Mouse (Mus musculus): ENCODE results near the gene Nrsn2.

The Nrsn2 gene

DNA sequence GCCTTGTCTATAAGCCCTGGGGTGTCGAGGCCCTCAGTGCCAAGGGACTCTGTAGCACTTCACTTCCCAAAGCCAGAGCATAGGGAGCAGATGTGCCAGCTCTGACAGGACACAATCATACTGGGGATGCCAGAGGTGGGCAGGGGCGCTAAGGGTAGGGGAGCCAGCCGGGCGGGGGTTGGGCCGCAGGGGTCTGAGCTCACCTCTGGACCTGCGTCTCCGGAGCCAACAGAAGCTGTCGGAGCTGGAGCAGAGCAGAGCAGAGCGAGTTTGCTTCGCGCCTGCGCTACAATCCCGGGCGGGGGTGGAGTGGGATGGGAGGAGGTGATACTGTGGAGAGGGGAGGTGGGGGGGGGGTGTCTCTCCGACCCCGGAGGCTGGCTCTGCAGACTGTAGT, at the start of gene Nrsn2:
Gene Nrsn2 (minus strand): TSS at position 294 of the 397 bp plus-strand sequence.
- no peak for DNase-seq (ENCODE audit: low read depth)

DNA sequence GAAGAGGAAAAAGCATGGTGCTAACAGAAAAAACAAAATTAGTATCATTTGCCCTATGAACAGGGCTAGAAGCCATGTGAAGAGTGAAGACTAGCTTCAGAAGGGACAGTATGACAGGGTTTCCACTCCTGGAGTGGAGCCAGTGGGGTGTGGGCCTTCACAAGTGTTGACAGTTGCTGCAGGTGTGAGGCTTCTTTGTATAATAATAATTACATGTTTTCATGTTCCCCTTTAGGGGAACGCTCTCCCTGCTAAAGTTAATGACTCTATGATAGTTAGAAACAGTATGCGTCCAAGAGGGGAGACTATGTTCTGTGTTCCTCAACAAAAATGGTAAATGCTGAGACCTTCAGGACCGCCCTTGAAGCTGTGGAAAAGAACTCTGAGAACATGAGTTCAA, 39.3 kb upstream of the Nrsn2 start:
- DNase-seq (ENCODE audit: low read depth): no peak

DNA sequence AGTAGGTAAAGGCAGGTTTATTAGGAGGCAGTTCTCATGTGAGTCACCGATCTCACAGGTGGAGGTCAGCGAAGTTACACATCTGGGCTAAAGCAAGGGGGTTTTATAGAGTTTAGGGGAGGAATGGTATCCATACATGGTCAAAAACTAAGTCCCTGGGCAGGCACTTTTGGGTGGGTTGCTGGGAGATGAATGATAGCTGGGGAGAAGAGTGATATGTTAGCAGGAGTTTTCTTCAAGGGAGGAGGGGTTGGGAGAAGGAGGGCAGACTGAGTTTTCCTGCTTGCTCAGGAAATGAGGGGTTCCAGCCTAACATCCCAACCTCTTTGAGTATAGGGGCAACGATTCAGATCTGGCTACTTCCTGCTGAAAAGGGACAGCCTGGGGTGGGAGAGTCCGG, 38.8 kb upstream of the Nrsn2 start, which contains the start of gene 6820408C15Rik:
Gene 6820408C15Rik (plus strand): TSS at position 301 of the 400 bp plus-strand sequence.
- DNase-seq (ENCODE audit: low read depth): no peak

DNA sequence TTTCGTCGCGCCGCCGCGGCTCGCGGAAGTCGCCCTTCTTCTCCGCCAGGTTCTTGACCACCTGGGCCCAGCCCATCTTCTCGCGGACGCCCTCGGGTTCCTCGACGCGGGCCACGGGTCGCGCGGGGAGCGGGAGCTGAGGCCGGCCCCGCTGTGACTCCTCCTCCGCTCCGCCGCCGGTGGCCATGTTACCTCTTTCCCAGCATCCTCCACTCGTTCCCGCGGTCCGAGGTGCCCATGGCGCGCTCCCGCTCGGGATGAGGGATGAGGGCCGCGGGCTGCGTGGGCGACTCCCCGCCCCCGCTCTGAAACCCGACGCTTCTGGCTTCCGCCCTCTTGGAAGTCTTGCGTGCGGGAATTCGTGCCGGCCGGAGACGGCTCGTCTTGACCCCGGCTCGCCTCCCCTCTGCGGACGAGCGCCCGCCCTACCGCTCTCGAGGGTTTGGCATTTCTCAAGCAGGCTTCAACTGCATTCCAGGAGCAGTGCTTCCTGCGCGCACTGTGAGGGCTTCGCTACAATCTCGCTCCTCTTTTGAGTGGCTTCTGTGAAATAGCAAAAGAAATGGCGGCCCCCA, 38.2 kb upstream of the Nrsn2 start, which contains the start of gene Zcchc3:
Gene Zcchc3 (minus strand): TSS at position 437 of the 575 bp plus-strand sequence.
- peak; percentile 51 for DNase-seq (ENCODE audit: low read depth)

DNA sequence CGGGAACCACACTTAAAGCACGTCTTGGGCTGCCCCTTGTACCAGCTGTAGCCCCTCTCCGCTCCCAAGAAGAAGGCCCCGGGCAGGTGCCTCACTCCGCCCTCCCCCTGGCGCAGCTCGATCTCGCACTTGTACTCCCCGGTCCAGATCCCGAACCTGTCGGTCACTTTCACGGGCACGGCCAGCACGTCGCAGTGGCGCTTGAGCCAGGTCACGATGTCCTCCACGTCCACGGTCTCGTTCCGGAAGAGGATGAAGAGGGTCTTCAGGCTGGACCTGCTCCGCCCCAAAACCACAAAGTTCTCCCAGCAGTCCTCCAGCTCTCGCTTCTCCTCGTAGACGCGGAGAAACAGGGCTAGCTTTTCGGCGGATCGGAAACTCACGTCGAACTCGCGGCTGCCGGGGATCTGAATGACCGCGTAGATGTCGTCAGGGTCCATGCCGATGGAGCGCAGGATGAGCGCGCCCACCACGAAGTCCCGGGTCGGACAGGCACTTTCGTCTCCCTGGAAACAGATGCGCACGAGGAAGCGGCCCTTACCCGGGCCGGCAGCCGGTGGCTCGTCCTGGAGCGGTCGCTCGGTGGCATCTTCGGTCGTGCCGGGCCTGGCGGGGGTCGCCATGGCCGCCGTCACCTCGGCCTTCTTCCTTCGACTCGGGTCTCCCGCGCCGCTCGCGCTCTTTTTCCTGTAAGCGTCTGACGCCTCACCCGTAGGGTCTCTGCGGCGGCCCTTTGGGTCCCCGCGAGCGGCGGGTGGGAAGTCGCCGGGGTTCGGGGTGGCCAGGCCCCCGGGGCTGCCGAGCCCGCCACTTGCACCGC, 37.5 kb upstream of the Nrsn2 start:
- DNase-seq (ENCODE audit: low read depth): peak; percentile 26

DNA sequence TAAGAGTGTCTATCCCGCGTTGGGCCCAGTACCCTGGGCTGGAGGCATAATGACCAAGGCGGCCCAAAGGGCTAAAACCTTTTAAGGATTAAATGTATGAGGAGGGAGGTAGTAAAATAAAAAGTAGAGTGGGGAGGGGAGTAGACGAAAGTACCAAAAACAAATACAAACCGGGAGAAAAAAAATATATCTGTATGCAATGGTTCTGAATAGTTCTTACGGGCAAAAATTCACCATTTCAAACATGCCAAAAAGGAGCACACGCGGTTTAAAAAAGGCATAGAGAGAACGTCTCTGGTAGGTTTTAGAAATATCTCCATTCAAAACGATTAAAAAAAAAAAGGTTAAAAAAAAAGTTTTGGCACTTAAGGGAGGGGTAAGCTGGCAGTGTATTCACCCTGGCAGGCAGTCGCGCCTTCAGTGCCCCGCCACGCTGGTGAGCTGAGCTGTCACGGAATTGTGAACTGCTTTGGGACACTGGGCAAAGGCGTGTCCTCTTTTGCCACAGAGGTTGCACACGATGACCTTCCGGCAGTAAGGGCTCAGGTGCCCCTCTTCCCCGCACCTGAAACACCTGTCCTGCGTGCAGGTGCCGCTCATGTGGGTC, 36.8 kb upstream of the Nrsn2 start:
- DNase-seq (ENCODE audit: low read depth): no peak

DNA sequence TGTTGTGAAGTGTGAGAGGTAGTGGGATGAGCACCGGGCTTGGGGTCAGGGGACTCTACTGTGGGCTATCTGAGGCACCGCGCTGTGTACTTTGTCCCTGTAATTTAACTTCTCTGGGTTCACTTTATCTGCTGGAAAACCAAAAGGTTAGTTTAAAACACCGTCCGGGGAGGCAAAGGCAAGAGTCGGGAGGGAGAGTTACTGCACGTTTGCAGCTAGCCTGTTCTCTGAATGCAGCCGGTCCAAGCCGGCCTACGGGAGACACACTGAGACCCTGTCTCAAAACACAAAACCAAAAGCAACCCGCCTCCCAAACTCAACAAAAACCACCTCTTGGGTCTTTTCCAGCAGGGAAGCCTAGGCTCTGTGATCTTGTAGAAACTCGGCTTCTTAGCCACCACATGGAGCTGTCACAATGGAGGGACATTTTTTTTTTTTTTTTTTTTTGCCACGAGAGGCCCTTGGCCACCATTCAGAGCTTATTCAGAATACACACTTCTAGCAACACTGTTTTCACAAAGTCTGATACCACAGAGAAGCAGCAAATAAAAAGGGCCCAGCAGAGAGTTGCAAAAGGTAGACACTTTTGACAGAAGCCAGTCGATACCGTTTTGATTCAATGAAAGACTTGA, 36.2 kb upstream of the Nrsn2 start:
- DNase-seq (ENCODE audit: low read depth): no peak

DNA sequence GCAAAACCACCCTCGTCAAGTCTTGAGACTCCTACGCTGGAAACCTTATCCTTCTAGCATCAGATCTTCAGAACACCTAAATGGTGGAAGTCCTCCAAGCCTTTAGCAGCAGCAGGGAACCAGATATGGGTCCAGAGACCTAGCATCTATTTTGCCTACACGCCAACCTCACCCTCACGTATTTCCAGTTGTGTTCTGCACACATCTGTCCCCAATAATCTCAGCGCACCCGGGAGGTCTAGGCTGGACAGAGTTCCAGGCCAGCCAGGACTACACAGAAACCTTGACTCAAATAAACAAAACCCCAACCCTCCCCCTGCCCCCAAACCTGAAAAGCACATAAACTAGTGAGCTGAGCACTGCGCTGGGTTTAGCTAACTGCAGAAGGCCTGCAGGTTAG, 35.0 kb upstream of the Nrsn2 start:
- DNase-seq (ENCODE audit: low read depth): no peak

DNA sequence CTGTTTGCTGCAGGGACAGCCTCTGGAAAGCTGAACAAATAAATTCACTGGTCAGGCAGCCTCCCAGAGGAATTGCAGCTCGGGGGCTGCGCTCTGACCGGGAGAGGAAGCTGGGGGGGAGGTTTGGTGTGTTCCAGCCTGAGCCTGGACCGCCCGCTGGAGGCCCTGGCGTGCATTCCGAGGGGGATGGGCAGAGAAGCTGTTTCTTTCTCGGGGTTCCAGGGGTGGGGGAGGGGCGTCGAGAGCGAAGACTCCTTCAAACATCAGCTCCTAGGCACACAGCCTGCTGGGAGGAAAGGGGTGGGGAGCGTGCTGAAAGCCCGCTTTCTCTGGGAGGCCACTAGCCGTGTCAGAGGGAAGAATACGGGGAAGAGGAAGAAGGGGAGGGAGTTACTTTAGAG, 34.5 kb upstream of the Nrsn2 start:
- DNase-seq (ENCODE audit: low read depth): no peak

DNA sequence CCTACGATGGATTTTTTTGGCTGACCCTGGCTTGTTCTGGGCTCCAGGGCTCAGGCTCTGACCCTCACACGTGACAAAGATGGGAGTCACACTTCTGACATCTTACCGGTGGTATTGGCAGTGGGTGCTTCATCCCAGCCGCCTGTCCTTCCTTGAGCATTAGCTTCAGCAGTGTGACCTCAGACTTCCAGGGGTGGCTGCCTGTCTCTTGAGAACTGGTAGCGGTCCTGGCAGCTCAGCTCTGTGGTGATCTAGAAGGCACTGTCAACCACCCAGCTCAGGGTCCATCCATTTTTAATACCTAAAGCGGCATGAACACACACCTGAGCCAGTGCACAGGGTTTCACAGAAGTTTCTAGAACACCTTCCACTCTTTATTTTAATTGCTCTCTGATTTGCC, 33.3 kb upstream of the Nrsn2 start:
- DNase-seq (ENCODE audit: low read depth): no peak

DNA sequence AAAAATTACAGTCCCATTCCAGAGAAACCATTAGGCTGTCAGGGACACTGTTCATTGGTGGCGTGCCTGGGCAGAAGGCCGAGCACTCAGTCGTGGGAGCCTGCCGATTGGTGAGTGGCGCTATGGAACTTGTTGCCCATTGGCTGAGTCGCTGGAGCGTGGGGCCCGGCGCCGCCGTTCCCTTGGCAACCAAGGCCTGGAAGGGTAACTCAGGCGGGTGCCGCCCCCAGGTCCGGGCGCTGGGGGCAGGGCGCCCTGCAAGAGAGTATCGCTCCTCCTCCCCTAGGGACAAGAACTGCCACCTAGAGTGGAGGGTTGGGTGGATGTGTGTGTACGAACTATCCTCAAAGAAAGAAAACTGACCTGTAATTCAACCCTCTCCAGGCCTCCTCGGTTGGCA, 29.7 kb upstream of the Nrsn2 start:
- DNase-seq (ENCODE audit: low read depth): peak; percentile 75

DNA sequence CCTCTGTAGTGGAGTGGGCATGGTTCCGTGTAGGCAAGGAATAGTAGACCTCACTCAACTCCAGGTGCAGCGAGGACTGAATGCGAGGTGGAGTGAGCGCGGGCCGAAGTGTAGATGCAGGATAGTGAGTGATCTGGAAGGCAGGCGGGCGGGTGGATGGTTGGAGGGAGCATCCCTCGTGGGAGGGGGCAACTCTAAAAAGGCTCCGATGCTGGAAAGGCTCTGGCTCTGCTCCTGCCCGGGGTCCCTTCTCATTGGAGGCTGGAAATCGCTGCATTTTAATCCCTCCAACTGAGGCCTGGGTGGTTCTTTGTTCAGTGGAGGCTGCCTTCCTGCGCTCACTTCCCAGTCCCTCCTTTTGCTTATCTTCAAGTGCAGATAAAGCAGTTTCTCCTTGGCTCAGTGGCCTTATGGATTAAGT, 22.7 kb upstream of the Nrsn2 start:
- no peak for DNase-seq (ENCODE audit: low read depth)

DNA sequence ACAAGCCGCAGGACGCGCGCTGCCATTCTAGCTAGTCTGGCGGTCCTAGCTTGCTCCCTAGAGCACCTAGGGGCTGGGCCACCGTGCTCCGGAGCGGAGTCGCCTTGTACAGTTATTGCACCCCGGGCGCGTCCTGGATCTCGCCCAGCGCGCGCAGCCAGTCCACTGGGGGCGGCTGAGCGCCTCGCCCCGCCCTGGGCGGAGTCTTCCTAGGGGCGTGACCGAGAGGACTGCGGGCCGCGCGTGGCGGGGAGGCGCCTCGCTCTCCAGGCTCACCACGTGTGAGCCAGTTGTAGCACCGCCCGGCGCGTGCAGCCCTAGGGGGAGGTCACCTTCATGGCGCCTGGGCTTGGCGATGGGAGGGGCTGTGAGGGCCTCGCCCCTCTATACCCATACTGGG, 22.3 kb upstream of the Nrsn2 start:
- peak; percentile 90 for DNase-seq (ENCODE audit: low read depth)

DNA sequence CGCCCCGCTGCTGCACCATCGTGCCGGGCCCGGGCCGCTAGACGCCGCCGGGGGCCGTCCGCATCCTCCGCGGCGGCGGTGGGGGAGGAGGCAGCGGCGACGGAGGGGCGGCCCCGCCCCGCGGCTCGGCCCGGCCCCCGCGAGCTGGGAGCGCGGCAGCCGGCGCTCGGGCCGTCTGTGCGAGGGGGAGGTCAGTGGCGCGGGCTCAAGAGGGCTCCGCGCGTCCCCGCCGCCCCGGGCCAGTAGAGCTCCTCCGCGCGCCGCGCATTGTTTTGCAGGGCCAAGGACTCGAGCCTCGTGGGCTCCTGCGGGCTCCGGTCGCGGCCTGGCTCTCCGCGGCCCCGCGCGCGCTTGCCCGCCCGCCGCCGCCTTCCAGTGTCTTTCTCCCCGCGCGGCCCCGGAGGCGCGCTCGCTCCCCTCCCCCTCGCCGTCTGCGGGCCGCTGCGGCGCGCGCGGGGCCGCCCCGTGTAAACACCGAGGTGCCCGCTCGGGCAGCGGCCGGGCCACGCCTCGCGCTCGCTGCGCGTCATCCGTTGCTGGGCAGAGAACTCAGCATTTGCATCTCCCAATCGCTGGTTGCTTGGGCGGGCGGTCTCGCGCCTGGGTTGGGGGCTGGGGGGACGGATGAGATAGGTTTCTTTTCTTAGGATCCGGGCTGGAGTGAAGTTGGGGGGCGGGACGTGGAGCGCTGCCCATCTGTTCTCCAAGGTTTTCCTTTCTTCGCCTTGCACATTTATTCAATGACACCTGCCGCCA, 21.4 kb upstream of the Nrsn2 start, which contains the start of gene Sox12:
Gene Sox12 (minus strand): TSS at position 384 of the 756 bp plus-strand sequence.
- peak; percentile 95 for DNase-seq (ENCODE audit: low read depth)

DNA sequence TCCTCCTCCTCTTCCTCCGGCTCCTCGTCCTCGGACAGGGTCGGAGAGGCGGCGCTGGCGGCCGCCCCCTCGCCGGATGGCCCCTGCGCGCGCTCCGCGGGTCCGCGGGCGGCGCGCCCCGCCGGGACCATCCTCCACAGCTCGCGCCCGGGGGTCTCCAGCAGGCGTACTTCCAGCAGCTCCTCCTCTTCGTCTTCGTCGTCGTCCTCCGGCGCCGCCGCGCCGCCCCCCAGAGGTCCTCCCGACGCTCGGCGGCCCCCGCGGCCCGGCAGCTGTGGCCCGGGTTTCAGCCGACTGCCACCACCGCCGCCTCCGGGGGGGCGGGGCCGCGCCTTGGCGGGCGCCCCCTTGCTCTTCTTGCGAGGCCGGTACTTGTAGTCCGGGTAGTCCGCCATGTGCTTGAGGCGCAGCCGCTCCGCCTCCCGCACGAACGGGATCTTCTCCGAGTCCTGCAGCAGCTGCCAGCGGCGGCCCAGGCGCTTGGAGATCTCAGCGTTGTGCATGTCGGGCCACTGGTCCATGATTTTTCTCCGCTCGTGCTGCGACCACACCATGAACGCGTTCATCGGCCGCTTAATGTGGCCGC, 20.7 kb upstream of the Nrsn2 start:
- peak; percentile 68 for DNase-seq (ENCODE audit: low read depth)

DNA sequence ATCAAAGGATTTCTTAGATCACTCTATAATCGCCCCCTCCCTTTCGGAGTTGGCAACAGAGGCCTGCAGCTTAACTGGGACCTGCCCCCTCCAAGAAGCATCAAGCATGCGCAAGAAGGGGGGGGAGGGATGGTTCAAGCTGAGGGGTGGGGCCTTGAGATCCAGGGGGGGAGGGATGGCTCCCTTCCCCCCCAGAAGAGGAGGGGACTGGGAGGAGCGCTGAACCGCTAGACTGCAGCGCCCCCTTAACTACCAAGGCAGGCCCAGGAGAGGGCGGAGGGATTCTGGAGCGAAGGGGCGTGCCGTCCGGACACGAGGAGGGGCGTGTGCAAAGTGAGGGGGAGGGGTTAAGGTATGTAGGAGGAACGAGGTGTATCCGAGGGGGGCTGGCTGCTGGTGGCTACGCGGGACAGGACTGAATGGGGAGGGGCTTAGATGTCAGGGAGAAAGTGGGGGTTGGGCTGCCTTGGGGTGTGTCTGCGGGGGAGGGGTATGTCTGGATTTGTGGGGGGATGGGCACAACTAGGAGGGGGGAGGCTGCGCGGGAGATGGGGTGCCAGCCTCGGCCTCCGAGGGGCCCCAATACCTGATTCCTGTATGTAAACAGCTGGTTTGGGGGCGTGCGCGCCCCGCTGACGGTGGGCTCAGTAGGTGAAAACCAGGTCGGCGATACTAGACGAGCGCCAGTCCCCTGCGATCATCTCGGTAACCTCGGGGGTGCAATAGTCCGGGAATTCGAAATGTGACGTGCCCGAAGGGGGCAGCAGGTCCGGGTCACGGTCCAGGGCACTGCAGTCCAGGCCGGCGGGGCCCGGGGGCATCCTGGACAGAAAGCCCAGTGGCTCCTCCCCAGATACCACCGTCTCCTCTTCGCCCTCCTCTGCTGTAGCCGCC, 19.9 kb upstream of the Nrsn2 start:
- DNase-seq (ENCODE audit: low read depth): peak; percentile 67

DNA sequence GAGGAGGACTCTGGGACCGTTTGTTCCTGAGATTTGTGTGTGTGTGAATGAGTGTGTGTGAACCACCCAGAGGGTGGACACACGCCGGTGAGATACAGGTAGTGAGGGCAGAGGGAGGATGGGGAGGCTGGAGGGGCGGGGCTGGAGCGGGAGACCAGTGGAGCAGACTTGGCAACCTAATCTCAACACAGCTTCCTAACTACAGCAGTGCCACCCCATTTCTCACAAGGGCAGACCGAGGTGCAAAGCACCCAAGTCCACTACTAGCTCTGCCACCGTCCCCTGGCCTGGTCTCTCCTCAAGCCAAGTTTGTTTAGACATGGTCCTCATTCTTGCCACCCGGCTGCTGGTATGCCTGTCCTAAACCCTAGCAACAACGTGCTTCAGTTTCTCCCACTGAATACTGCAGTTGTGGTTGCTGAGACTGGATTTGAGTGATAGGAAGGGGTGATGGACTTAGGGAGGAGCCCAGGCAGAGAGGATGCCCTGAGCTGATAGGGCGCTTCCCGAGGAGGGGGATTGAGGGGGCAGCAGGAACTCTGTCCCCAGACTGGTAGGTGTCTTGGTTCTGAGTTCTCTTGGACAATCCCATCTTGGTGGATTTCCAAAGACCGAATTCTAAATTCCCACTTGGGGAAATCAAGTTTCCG, 19.0 kb upstream of the Nrsn2 start:
- no peak for DNase-seq (ENCODE audit: low read depth)

DNA sequence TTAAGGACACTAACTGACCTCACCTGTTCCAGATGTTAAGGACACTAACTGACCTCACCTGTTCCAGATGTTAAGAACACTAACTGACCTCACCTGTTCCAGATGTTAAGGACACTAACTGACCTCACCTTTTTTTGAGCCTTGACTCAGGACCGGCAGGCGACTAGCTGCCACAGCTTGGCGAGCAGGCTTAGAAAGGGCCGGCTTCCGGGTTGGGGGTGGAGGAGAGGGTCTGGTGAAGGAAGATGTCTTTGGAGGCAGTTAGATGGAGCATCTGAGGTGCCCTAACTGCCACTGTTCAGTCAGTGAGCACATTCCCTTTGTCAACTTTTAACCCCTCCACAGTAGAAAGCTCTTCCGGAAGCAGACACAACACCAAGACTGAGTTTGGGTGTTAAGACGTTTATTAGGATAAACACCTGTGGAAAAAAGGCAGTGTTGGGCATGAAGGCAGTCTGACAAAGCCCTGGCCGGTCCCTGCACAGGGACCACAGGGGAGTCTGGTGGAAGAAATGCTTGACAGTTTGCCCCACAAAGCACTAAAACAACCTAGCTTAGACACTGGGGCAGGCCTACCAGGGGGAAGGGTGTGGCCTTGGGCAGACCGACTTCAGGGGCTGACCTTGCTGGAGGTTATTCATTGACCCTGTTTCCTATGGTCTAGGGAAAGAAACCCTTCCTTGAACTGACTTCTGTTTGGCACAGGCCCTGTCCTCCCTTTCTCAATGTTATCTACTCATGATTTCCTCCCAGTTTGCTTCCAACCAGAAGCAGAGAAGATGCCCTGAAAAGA, 17.0 kb upstream of the Nrsn2 start:
- DNase-seq (ENCODE audit: low read depth): no peak

DNA sequence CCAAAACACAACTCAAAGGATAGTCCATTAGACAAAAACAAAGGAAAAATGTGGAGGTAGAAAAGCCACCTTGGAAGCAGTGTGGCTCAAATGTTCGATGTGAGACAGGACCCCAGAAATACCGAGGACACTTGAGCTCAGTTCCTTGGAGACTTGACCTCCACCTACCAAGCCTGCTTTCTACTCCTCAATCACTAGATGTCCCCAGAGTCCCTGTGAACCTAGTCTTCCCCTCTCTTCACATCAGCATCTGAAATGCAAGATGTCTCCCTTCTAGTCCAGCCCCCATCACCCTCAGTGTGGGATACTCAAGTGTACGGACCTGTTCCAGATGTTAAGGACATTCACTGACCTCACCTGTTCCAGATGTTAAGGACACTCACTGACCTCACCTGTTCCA, 16.3 kb upstream of the Nrsn2 start:
- DNase-seq (ENCODE audit: low read depth): peak; percentile 62

Measured in naive thymus-derived CD4-positive, alpha-beta T cell, adult 2 months (primary cell).